Mouse (Mus musculus) adrenal gland, adult 2 months (tissue): ENCODE results near the gene Lax1. TPM values are rescaled to one million over a fixed set of nuclear protein-coding genes. Genes with fewer than 3 reads are reported as not detected.

Experiments
- DNase-seq: peaks from one replicate; pipeline ENCODE4 v3.0.0; 2021
- microRNA-seq, 2 experiments: library from miRNA; unstranded; fragments of <30 nt; microRNA quantifications; one replicate each; pipeline ENCODE4 v1.2.0; 2021
- polyA plus RNA-seq: library from polyadenylated mRNA; depleted of rRNA; stranded (reverse); fragments of >200 nt; gene quantifications from 2 replicates; pipeline ENCODE4 v1.2.3, GENCODE M21; 2012; rRNA removed
- total RNA-seq, 2 experiments: library from RNA; stranded (reverse); gene quantifications; 2 replicates each; pipeline ENCODE4 v1.2.3; 2021

Lax1 gene
- total and polyA plus RNA-seq, 3 experiments, result 0.18 to 0.31 TPM; not detected in 1

DNA sequence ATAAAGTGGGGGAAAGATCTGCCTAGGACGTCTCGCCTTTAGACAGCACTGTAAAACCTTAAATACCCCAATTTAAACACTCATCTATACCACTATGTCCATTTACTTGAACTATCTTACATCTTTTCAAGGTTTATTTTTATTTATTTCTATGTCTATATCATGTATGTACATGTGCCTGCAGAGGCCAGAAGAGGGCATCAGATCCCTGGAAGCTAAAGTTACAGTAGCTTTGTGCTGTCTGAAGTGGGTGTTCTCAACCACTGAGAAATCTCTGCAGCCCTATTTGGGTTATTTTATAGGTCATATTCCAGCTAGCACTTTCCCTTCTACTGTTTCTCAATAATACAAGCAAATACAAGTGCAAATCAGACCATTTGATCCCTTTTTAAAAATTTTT lies 57.7 kb downstream of the Lax1 start:
- no peak for DNase-seq

Small RNA genes within 50 kb of the gene (microRNA-seq; reads per million reads assigned to microRNA genes)
- gene Mir6903, result 0 reads per million in 2 experiments

Other genes with a start within 250 kb of the Lax1 start
- gene Snrpe, start 79.8 kb downstream of the Lax1 start, total RNA-seq, result 100 to 1,000 TPM in 1 of 2 experiments, 10 to 100 TPM in 1; 78.9 to 116 TPM
- 2.1 and 2.3 TPM in 2 replicates for gene Snrpe, start 79.8 kb downstream of the Lax1 start, polyA plus RNA-seq
- gene Zbed6, start 29.2 kb downstream of the Lax1 start, total RNA-seq, result 10 to 100 TPM in 1 of 2 experiments, 1 to 10 TPM in 1; 8.7 to 10.3 TPM
- not detected in 2 replicates for gene Zbed6, start 29.2 kb downstream of the Lax1 start, polyA plus RNA-seq
- 10 to 100 TPM; 22.6 to 28.5 TPM for gene Gm38394, start 28.8 kb downstream of the Lax1 start, total RNA-seq
- 1.9 and 2.0 TPM in 2 replicates for gene Gm38394, start 28.8 kb downstream of the Lax1 start, polyA plus RNA-seq
- gene Atp2b4, start 110.9 kb upstream of the Lax1 start, total RNA-seq, result 10 to 100 TPM; 24.9 to 39.7 TPM
- gene Atp2b4, start 110.9 kb upstream of the Lax1 start, polyA plus RNA-seq, result 4.2 and 4.5 TPM in 2 replicates
- gene Optc, start 217.9 kb upstream of the Lax1 start, total RNA-seq, result 1 to 10 TPM in 1 of 2 experiments, under 1 TPM in 1; 0.98 to 1.0 TPM
- 0.83 and 1.3 TPM in 2 replicates for gene Optc, start 217.9 kb upstream of the Lax1 start, polyA plus RNA-seq
- 10 to 100 TPM; 54.7 to 70.2 TPM for gene Prelp, start 231.3 kb upstream of the Lax1 start, total RNA-seq
- 30.6 and 44.4 TPM in 2 replicates for gene Prelp, start 231.3 kb upstream of the Lax1 start, polyA plus RNA-seq